Mouse (Mus musculus) ES-E14 (cell line): ENCODE results near the gene Sfxn3. TPM values are rescaled to one million over a fixed set of nuclear protein-coding genes. Genes with fewer than 3 reads are reported as not detected.

Experiments used
- DNase-seq: peaks from one replicate; pipeline ENCODE4 v3.0.0-alpha.2; 2013; ENCODE audit warnings: low read depth, low spot score
- H3K27ac ChIP-seq: 2 replicates; pipeline ENCODE4 v1.5.1; 2012; ENCODE audit warnings: low read depth, mild to moderate bottlenecking, low read length, moderate library complexity, mixed read lengths; ENCODE audit not compliant: poor library complexity, insufficient read depth, severe bottlenecking
- H3K36me3 ChIP-seq: 2 replicates; pipeline ENCODE4 v1.6.1; 2012; ENCODE audit warnings: mild to moderate bottlenecking, low read length, moderate library complexity, mixed read lengths; ENCODE audit not compliant: control insufficient read depth, poor library complexity, insufficient read depth, severe bottlenecking
- H3K4me1 ChIP-seq, 2 experiments: fragments of 150-350 bp in 1 of 2; sonication (generic) in 1 of 2; 2 replicates each; pipeline ENCODE4 v1.6.1; 2012; ENCODE audit warnings: low read length in 2 of 2, mild to moderate bottlenecking in 1 of 2, mixed read lengths in 1 of 2; ENCODE audit not compliant: control insufficient read depth in 2 of 2, insufficient read depth in 2 of 2, poor library complexity in 1 of 2
- H3K4me3 ChIP-seq, 2 experiments: fragments of 150-350 bp in 1 of 2; sonication (generic) in 1 of 2; 2 replicates each; pipeline ENCODE4 v1.5.1; 2012; ENCODE audit warnings: low read length in 2 of 2, low read depth in 1 of 2, mild to moderate bottlenecking in 1 of 2, mixed read lengths in 1 of 2; ENCODE audit not compliant: insufficient read depth in 1 of 2, poor library complexity in 1 of 2, severe bottlenecking in 1 of 2
- H3K9ac ChIP-seq: 2 replicates; pipeline ENCODE4 v1.6.1; 2012; ENCODE audit warnings: low read depth, mild to moderate bottlenecking, low read length, mixed read lengths; ENCODE audit not compliant: poor library complexity, insufficient read depth, severe bottlenecking
- H3K9me3 ChIP-seq: fragments of 150-350 bp; sonication (generic); 2 replicates; pipeline ENCODE4 v1.6.1; 2012; ENCODE audit warnings: low read depth, mild to moderate bottlenecking, low read length; ENCODE audit not compliant: control insufficient read depth, insufficient read depth
- CHD2 ChIP-seq: IDR thresholded peaks from 2 replicates; pipeline ENCODE4 v1.6.1; 2014; ENCODE audit warnings: mild to moderate bottlenecking, low read depth, low read length, inconsistent platforms
- HCFC1 ChIP-seq: IDR thresholded peaks from 2 replicates; pipeline ENCODE4 v1.6.1; 2012; ENCODE audit warnings: low read length, inconsistent platforms, borderline replicate concordance; ENCODE audit not compliant: insufficient read depth
- MAFK ChIP-seq: IDR thresholded peaks from 2 replicates; pipeline ENCODE4 v1.6.1; 2014; ENCODE audit warnings: mild to moderate bottlenecking, low read depth, low read length, inconsistent platforms; ENCODE audit not compliant: insufficient read depth
- ZC3H11A ChIP-seq: IDR thresholded peaks from 2 replicates; pipeline ENCODE4 v1.6.1; 2012; ENCODE audit warnings: low read depth, mild to moderate bottlenecking, inconsistent platforms, low read length, borderline replicate concordance
- ZNF384 ChIP-seq: IDR thresholded peaks from 2 replicates; pipeline ENCODE4 v1.6.1; 2012; ENCODE audit warnings: low read depth, low read length, inconsistent platforms
- in situ Hi-C, 2 experiments: fragments of 600-800 bp; cut with MboI; formaldehyde crosslinking; loops; one replicate each; pipeline ENCODE4 v1.15.1; 2025; ENCODE audit warnings: low sequenced_read_pairs in 2 of 2, inconsistent platforms in 1 of 2; ENCODE audit not compliant: unreplicated experiment in 2 of 2
- total RNA-seq: library from RNA; depleted of rRNA; stranded (reverse); fragments of 300-350 nt; gene quantifications from 2 replicates; pipeline ENCODE4 v1.2.3, GENCODE M21; 2012

Sfxn3 gene
- total RNA-seq, 1 experiment: 7.1 TPM

- H3K9me3 ChIP-seq: no peaks in the 10 kb centered on the region
- peak overlapping the region; percentile 33 to 48 for H3K4me3 ChIP-seq
- in situ Hi-C loops: no loop called here
- no peak for TF ChIP-seq MAFK
- TF ChIP-seq HCFC1: no peak
- no peak for TF ChIP-seq CHD2
- TF ChIP-seq ZNF384: no peak
- no peak for TF ChIP-seq ZC3H11A
- peak overlapping the region; percentile 29; the same call in 1 of the 2 replicates for H3K9ac ChIP-seq
- peaks cover 25% of the 10 kb centered on the region; the same call in 1 of the 2 replicates for H3K36me3 ChIP-seq
- peaks cover 8 to 47% of the 10 kb centered on the region in 2 experiments; a peak in 3 of 4 replicates for H3K4me1 ChIP-seq
- DNase-seq: no peak
- H3K27ac ChIP-seq: no peak overlapping the region
These were observed 21.2 kb upstream of the Sfxn3 start for GRCm38 (mm10) chr19:45025937-45026568.

- DNase-seq: no peak
These were observed 20.2 kb upstream of the Sfxn3 start for GRCm38 (mm10) chr19:45026958-45027670.

GRCm38 (mm10) chr19:45027848-45028247 is 19.5 kb upstream of the Sfxn3 start:
- no peak for DNase-seq
- Histone ChIP-seq H3K36me3 (peaks cover 22% of the 10 kb centered on the region; the same call in 1 of the 2 replicates), H3K4me3 (no peak overlapping the region), H3K9me3 (no peaks in the 10 kb centered on the region), H3K9ac (no peak overlapping the region), H3K4me1 (peaks cover 8 to 49% of the 10 kb centered on the region in 2 experiments; a peak in 3 of 4 replicates), H3K27ac (no peak overlapping the region)
- in situ Hi-C loops: no loop called here
- TF ChIP-seq ZNF384 (no peak), ZC3H11A (no peak), HCFC1 (no peak), CHD2 (no peak), MAFK (no peak)

More at GRCm38 (mm10) chr19:45026958-45027670, 20.2 kb upstream of the Sfxn3 start:
- H3K4me1 ChIP-seq: peaks cover 8 to 47% of the 10 kb centered on the region in 2 experiments; a peak in 3 of 4 replicates
- in situ Hi-C loops: no loop called here
- peaks cover 25% of the 10 kb centered on the region; the same call in 1 of the 2 replicates for H3K36me3 ChIP-seq
- no peak for TF ChIP-seq ZC3H11A
- TF ChIP-seq HCFC1: no peak
- no peak for TF ChIP-seq CHD2
- no peak for TF ChIP-seq ZNF384
- TF ChIP-seq MAFK: no peak
- no peaks in the 10 kb centered on the region for H3K9me3 ChIP-seq
- no peak overlapping the region for H3K27ac ChIP-seq
- no peak overlapping the region for H3K9ac ChIP-seq
- no peak overlapping the region; a peak in 1 of 4 replicates for H3K4me3 ChIP-seq

- H3K27ac ChIP-seq: no peak overlapping the region
- H3K4me3 ChIP-seq: peak overlapping the region; percentile 19 to 28; a peak in 3 of 4 replicates
These were observed 18.6 kb upstream of the Sfxn3 start for GRCm38 (mm10) chr19:45028746-45029145.

More at GRCm38 (mm10) chr19:45028746-45029145, 18.6 kb upstream of the Sfxn3 start:
- no peaks in the 10 kb centered on the region for H3K9me3 ChIP-seq
- in situ Hi-C loops: no loop called here
- TF ChIP-seq ZC3H11A: no peak
- TF ChIP-seq CHD2: no peak
- TF ChIP-seq ZNF384: no peak
- TF ChIP-seq MAFK: no peak
- TF ChIP-seq HCFC1: no peak
- H3K4me1 ChIP-seq: peaks cover 8 to 46% of the 10 kb centered on the region in 2 experiments; a peak in 3 of 4 replicates
- no peak for DNase-seq
- peaks cover 19% of the 10 kb centered on the region; the same call in 1 of the 2 replicates for H3K36me3 ChIP-seq
- no peak overlapping the region for H3K9ac ChIP-seq
